Comparison of ENCODE assay signal across 9 mouse cellular contexts in genomic region chr2:125505746-125506315, GRCm38 (mm10). TPM values are rescaled to one million over a fixed set of nuclear protein-coding genes. Genes with fewer than 3 reads are reported as not detected.
DNase-seq lines count a peak whose midpoint lies in the region; ATAC-seq and TF ChIP-seq lines count a peak whose summit lies in the region.
"Had no signal": no experiment of that assay in that cellular context is flagged by ENCODE, and none has a peak within 500 bp of the region (broad histone marks: within the 10 kb centered on the region; RNA-seq: fewer than 3 reads in every experiment).

No protein-coding gene starts in this region.

- peaks cover 54% of the 10 kb centered on the region for H3K27me3 ChIP-seq in erythroblast, embryonic 14.5 days (ENCODE audit: control insufficient read depth)
- 0 out of 2 replicates have a peak, but pooled peaks cover 3% of the 10 kb centered on the region for H3K27me3 ChIP-seq in hindbrain, postnatal 0 days (ENCODE audit: insufficient read depth, low read length)
- H3K27me3 ChIP-seq in limb, embryonic 11.5 days (ENCODE audit: control insufficient read depth, insufficient read depth, low read length), result peaks cover 13% of the 10 kb centered on the region
- H3K27me3 ChIP-seq in midbrain, embryonic 11.5 days (ENCODE audit: control insufficient read depth, insufficient read depth, low read length), result no peaks in the 10 kb centered on the region
- H3K27me3 ChIP-seq: CH12.LX had no signal

- H3K4me1 ChIP-seq in erythroblast, embryonic 14.5 days (ENCODE audit: control insufficient read depth), result no peaks in the 10 kb centered on the region
- H3K4me1 ChIP-seq in hindbrain, postnatal 0 days (ENCODE audit: insufficient read depth, low read length), result peaks cover 9% of the 10 kb centered on the region; the same call in 1 of the 2 replicates
- H3K4me1 ChIP-seq in limb, embryonic 11.5 days (ENCODE audit: control insufficient read depth, insufficient read depth, low read length), result peaks cover 6% of the 10 kb centered on the region; the same call in 1 of the 2 replicates
- H3K4me1 ChIP-seq in midbrain, embryonic 11.5 days (ENCODE audit: control insufficient read depth, insufficient read depth, low read length), result peaks cover 7% of the 10 kb centered on the region

- peak overlapping the region; percentile 98 for H3K4me2 ChIP-seq in hindbrain, postnatal 0 days (ENCODE audit: low read depth, low read length)
- peak overlapping the region; percentile 97 for H3K4me2 ChIP-seq in limb, embryonic 11.5 days (ENCODE audit: low read depth, severe bottlenecking)
- peak overlapping the region; percentile 96 for H3K4me2 ChIP-seq in midbrain, embryonic 11.5 days

- H3K9ac ChIP-seq in hindbrain, postnatal 0 days (replicated peaks; ENCODE audit: low read length), result peak overlapping the region; percentile 68
- peak overlapping the region; percentile 77 for H3K9ac ChIP-seq in limb, embryonic 11.5 days (ENCODE audit: low read length)
- peak overlapping the region; percentile 62 for H3K9ac ChIP-seq in midbrain, embryonic 11.5 days (ENCODE audit: low read length)

- H3K27ac ChIP-seq in hindbrain, postnatal 0 days, result peak overlapping the region; percentile 75
- peak overlapping the region; percentile 56; the same call in 1 of the 2 replicates for H3K27ac ChIP-seq in limb, embryonic 11.5 days (replicated peaks; ENCODE audit: low read depth, low read length)
- H3K27ac ChIP-seq in midbrain, embryonic 11.5 days (ENCODE audit: low read depth, low read length), result peak overlapping the region; percentile 3; the same call in 1 of the 2 replicates

- DNase-seq in gastrocnemius, postnatal 14 days, result peak; percentile 69
- peak; percentile 74 for DNase-seq in hindbrain, postnatal 0 days (ENCODE audit: low spot score)
- DNase-seq in limb, embryonic 11.5 days (ENCODE audit: low spot score), result peak; percentile 79
- peak; percentile 98 for DNase-seq in midbrain, embryonic 11.5 days (ENCODE audit: low spot score, missing footprints)
- DNase-seq in testis, postnatal 10 days (ENCODE audit: low spot score), result peak; percentile 70

- under 1% methylated on average over 48 of the region's 48 CpGs for WGBS in hindbrain, postnatal 0 days
- WGBS in limb, embryonic 11.5 days, result under 1% methylated on average over 46 of the region's 48 CpGs
- under 1% methylated on average over 48 of the region's 48 CpGs for WGBS in midbrain, embryonic 11.5 days

- peak overlapping the region; percentile 24 for H3K4me3 ChIP-seq in erythroblast, embryonic 14.5 days (replicated peaks)
- peak overlapping the region; percentile 65 for H3K4me3 ChIP-seq in hindbrain, postnatal 0 days (ENCODE audit: low read length)
- peak overlapping the region; percentile 62 for H3K4me3 ChIP-seq in limb, embryonic 11.5 days (ENCODE audit: low read depth, low read length)
- peak overlapping the region; percentile 65 for H3K4me3 ChIP-seq in midbrain, embryonic 11.5 days (ENCODE audit: low read depth, low read length)

- no peak for ATAC-seq in erythroblast, adult 5-6 weeks (replicated peaks; ENCODE audit: low FRiP score, poor library complexity, severe bottlenecking)
- peak; percentile 38 for ATAC-seq in common myeloid progenitor, adult 5-6 weeks (replicated peaks; ENCODE audit: low read depth, poor library complexity, severe bottlenecking)
- peak; percentile 85 for ATAC-seq in hindbrain, postnatal 0 days
- peak; percentile 84 for ATAC-seq in limb, embryonic 11.5 days (ENCODE audit: insufficient number of reproducible peaks, low FRiP score, low TSS enrichment, low read depth)
- ATAC-seq in midbrain, embryonic 11.5 days (ENCODE audit: low FRiP score), result peak; percentile 84

- intact Hi-C loops in gastrocnemius, postnatal 14 days (cut with DNase I; ENCODE audit: low total_unique reads), result loop anchor here (10.0 kb wide), 1 partner anchor 99 kb away; no protein-coding TSS in a partner anchor

- no peaks in the 10 kb centered on the region for H3K36me3 ChIP-seq in erythroblast, embryonic 14.5 days (ENCODE audit: control insufficient read depth)
- no peaks in the 10 kb centered on the region for H3K36me3 ChIP-seq in hindbrain, postnatal 0 days (ENCODE audit: insufficient read depth, low read length)
- no peaks in the 10 kb centered on the region for H3K36me3 ChIP-seq in limb, embryonic 11.5 days (ENCODE audit: control insufficient read depth, insufficient read depth, low read length)
- H3K36me3 ChIP-seq in midbrain, embryonic 11.5 days (ENCODE audit: control insufficient read depth, insufficient read depth, low read length), result no peaks in the 10 kb centered on the region

- TF ChIP-seq CTCF in hindbrain, postnatal 0 days (IDR thresholded peaks at IDR 0.05; ENCODE audit: low read depth), result peak; percentile 34

- H3K9me3 ChIP-seq in erythroblast, embryonic 14.5 days (ENCODE audit: control insufficient read depth, low read length), result peaks cover 4% of the 10 kb centered on the region; the same call in 1 of the 2 replicates
- H3K9me3 ChIP-seq in hindbrain, postnatal 0 days (ENCODE audit: low read length), result no peaks in the 10 kb centered on the region
- no peaks in the 10 kb centered on the region for H3K9me3 ChIP-seq in limb, embryonic 11.5 days (ENCODE audit: control insufficient read depth, low read length)
- H3K9me3 ChIP-seq in midbrain, embryonic 11.5 days (ENCODE audit: control insufficient read depth, low read length), result no peaks in the 10 kb centered on the region

RNA-seq across cellular contexts. Expression of gene Gm9913, which starts 0.9 kb away (rescaled TPM):
- polyA plus RNA-seq in erythroblast, embryonic 14.5 days (2012), result not detected in 2 replicates
- total RNA-seq in erythroblast, adult 5-6 weeks (2015; ENCODE audit: low replicate concordance), result not detected in 2 replicates
- not detected in 2 replicates for total RNA-seq in erythroblast, adult 5-6 weeks (2017; ENCODE audit: low replicate concordance)
- total RNA-seq in common myeloid progenitor, adult 5-6 weeks (2017), result not detected in 2 replicates
- under 1 TPM; 0.16 to 0.18 TPM for total RNA-seq in gastrocnemius, postnatal 14 days (2021)
- 0.07 TPM in 1 of 2 replicates, not detected in the other for total RNA-seq in hindbrain, postnatal 0 days (2014; rRNA removed)
- 0.14 and 0.20 TPM in 2 replicates for polyA plus RNA-seq in hindbrain, postnatal 0 days (2015; fragmentation: Nextera tagmentation; extraction: Ambion mirVana)
- 0.15 and 0.18 TPM in 2 replicates for polyA plus RNA-seq in limb, embryonic 11.5 days (2014; fragmentation: Nextera tagmentation; extraction: Ambion mirVana)
- polyA plus RNA-seq in midbrain, embryonic 11.5 days (2014; fragmentation: Nextera tagmentation; extraction: Ambion mirVana), result 0.22 TPM in 1 of 2 replicates, not detected in the other
- total RNA-seq: CH12.LX had no signal

RNA-seq across cellular contexts. Expression of gene Fbn1, which starts 2.0 kb away (rescaled TPM):
- under 0.01 TPM in 1 of 2 replicates, not detected in the other for polyA plus RNA-seq in erythroblast, embryonic 14.5 days (2012)
- total RNA-seq in erythroblast, adult 5-6 weeks (2015; ENCODE audit: low replicate concordance), result 0.42 TPM in 1 of 2 replicates, not detected in the other
- total RNA-seq in erythroblast, adult 5-6 weeks (2017; ENCODE audit: low replicate concordance), result 0.70 TPM in 1 of 2 replicates, not detected in the other
- total RNA-seq in common myeloid progenitor, adult 5-6 weeks (2017), result 0.15 and 0.59 TPM in 2 replicates
- total RNA-seq in gastrocnemius, postnatal 14 days (2021), result 100 to 1,000 TPM; 159 to 223 TPM
- total RNA-seq in hindbrain, postnatal 0 days (2014; rRNA removed), result 16.6 and 17.5 TPM in 2 replicates
- 1.9 and 2.3 TPM in 2 replicates for polyA plus RNA-seq in hindbrain, postnatal 0 days (2015; fragmentation: Nextera tagmentation; extraction: Ambion mirVana)
- 7.8 and 8.1 TPM in 2 replicates for polyA plus RNA-seq in limb, embryonic 11.5 days (2014; fragmentation: Nextera tagmentation; extraction: Ambion mirVana)
- 9.0 and 9.1 TPM in 2 replicates for polyA plus RNA-seq in midbrain, embryonic 11.5 days (2014; fragmentation: Nextera tagmentation; extraction: Ambion mirVana)

Comparison
In these comparisons a context has a peak if more than half of its experiments do, and no peak if none do; other contexts are left out.
1. H3K27ac ChIP-seq: peak in every context shown above with its lines; median percentile 75 in hindbrain, postnatal 0 days; 56 in limb, embryonic 11.5 days; 3 in midbrain, embryonic 11.5 days.
2. RNA of gene Fbn1, which starts 2.0 kb away (total RNA-seq): 159 to 223 TPM in gastrocnemius, postnatal 14 days and 16.6 to 17.5 TPM in hindbrain, postnatal 0 days; 0.15 to 0.59 TPM in common myeloid progenitor, adult 5-6 weeks and 0.42 to 0.70 TPM in erythroblast, adult 5-6 weeks; every median in the first group is over 10 times any median in the second.
3. Peak in every context shown above with its lines, with median percentiles within 50 percentile points of each other: H3K4me3 ChIP-seq, DNase-seq, H3K4me2 ChIP-seq and H3K9ac ChIP-seq.